Mouse (Mus musculus) stomach, embryonic 14.5 days (tissue): ENCODE measurements around the gene Olfr1311. TPM values are rescaled to one million over a fixed set of nuclear protein-coding genes. Genes with fewer than 3 reads are reported as not detected.
"Not testable (repeated sequence)": the region's sequence is repeated elsewhere in the genome, so short reads cannot be mapped to it uniquely, and the experiment has no call there.

Source experiments
- ATAC-seq: fragments of 200-750 bp; cut with Nextera tagmentation; 2 replicates; pipeline ENCODE4 v1.8.0; 2017; ENCODE audit warnings: low read depth, moderate TSS enrichment; ENCODE audit not compliant: insufficient number of reproducible peaks, insufficient read depth, low FRiP score
- H3K27ac ChIP-seq: fragments of 300-500 bp; sonication (generic); 2 replicates; pipeline ENCODE4 v1.5.1; 2014; ENCODE audit warnings: mild to moderate bottlenecking, low read length, moderate library complexity, mixed read lengths
- H3K27me3 ChIP-seq: fragments of 300-500 bp; sonication (generic); 2 replicates; pipeline ENCODE4 v1.6.1; 2014; ENCODE audit warnings: low read length, control low read depth, mixed read lengths; ENCODE audit not compliant: control insufficient read depth, insufficient read depth
- H3K36me3 ChIP-seq: fragments of 300-500 bp; sonication (generic); 2 replicates; pipeline ENCODE4 v1.6.1; 2014; ENCODE audit warnings: mild to moderate bottlenecking, control low read depth, low read length, moderate library complexity, mixed read lengths; ENCODE audit not compliant: control insufficient read depth, insufficient read depth
- H3K4me1 ChIP-seq: fragments of 300-500 bp; sonication (generic); 2 replicates; pipeline ENCODE4 v1.6.1; 2014; ENCODE audit warnings: low read length, control low read depth, mixed read lengths; ENCODE audit not compliant: control insufficient read depth, insufficient read depth
- H3K4me2 ChIP-seq: fragments of 300-500 bp; sonication (generic); replicated peaks from 2 replicates; pipeline ENCODE4 v1.6.1; 2014; ENCODE audit warnings: low read depth, low read length, control low read depth
- H3K4me3 ChIP-seq: fragments of 300-500 bp; sonication (generic); 2 replicates; pipeline ENCODE4 v1.5.1; 2014; ENCODE audit warnings: low read depth, low read length, control low read depth
- H3K9ac ChIP-seq: fragments of 300-500 bp; sonication (generic); replicated peaks from 2 replicates; pipeline ENCODE4 v1.6.1; 2014; ENCODE audit warnings: low read depth, mild to moderate bottlenecking, control low read depth, low read length, moderate library complexity, mixed read lengths
- H3K9me3 ChIP-seq: fragments of 300-500 bp; sonication (generic); 2 replicates; pipeline ENCODE4 v1.6.1; 2016; ENCODE audit warnings: low read depth, low read length, control low read depth; ENCODE audit not compliant: control insufficient read depth
- WGBS: fragments of 180-500 bp; shearing (Covaris S2); extraction: QIAGEN DNeasy Blood & Tissue Kit; methylation state at CpG from one replicate; pipeline ENCODE4 v1.1.7; 2014; 5-methylcytosine and 5-hydroxymethylcytosine counted together
- polyA plus RNA-seq: library from polyadenylated mRNA; unstranded; fragments of >200 nt; fragmentation: Nextera tagmentation; extraction: Ambion mirVana; gene quantifications from 2 replicates; pipeline ENCODE4 v1.2.1, GENCODE M21; 2014

Gene Olfr1311
- polyA plus RNA-seq, result not detected in 2 replicates

- Histone ChIP-seq H3K27ac (no peak within 1 kb of the TSS), H3K9me3 (no peaks in the 10 kb centered on the region), H3K4me2 (no peak within 1 kb of the TSS), H3K36me3 (no peaks in the 10 kb centered on the region), H3K4me1 (no peaks in the 10 kb centered on the region), H3K27me3 (no peaks in the 10 kb centered on the region), H3K9ac (no peak within 1 kb of the TSS), H3K4me3 (no peak within 1 kb of the TSS)
- no peak for ATAC-seq
- WGBS, result 91% methylated on average over 2 of the region's 2 CpGs
These were observed at the start of gene Olfr1311 for GRCm38 (mm10) chr2:112024312-112024711. Olfr1311 (minus strand) TSS chr2:112024412.

GRCm38 (mm10) chr2:112050138-112050537 is 25.9 kb upstream of the Olfr1311 start, which contains the start of gene Olfr1312:
Olfr1312 (minus strand) TSS chr2:112050238.
- H3K4me1 ChIP-seq, result no peaks in the 10 kb centered on the region
- H3K27ac ChIP-seq, result no peak within 1 kb of the TSS
- H3K4me3 ChIP-seq, result no peak within 1 kb of the TSS
- 30% methylated on average over 1 of the region's 1 CpGs for WGBS
- no peaks in the 10 kb centered on the region for H3K27me3 ChIP-seq
- no peak within 1 kb of the TSS for H3K4me2 ChIP-seq
- no peaks in the 10 kb centered on the region for H3K9me3 ChIP-seq
- H3K9ac ChIP-seq, result no peak within 1 kb of the TSS
- no peaks in the 10 kb centered on the region for H3K36me3 ChIP-seq
- ATAC-seq, result no peak

GRCm38 (mm10) chr2:112026971-112027370 is 2.8 kb upstream of the Olfr1311 start:
- ATAC-seq, H3K27me3 ChIP-seq, H3K36me3 ChIP-seq, H3K27ac ChIP-seq, H3K9ac ChIP-seq, H3K4me1 ChIP-seq, H3K9me3 ChIP-seq, H3K4me2 ChIP-seq, H3K4me3 ChIP-seq: not testable (repeated sequence)
- WGBS, result 43% methylated on average over 6 of the region's 6 CpGs

GRCm38 (mm10) chr2:112014900-112015299 is 9.3 kb downstream of the Olfr1311 start:
- WGBS, result 85% methylated on average over 3 of the region's 3 CpGs
- no peaks in the 10 kb centered on the region for H3K36me3 ChIP-seq
- H3K27me3 ChIP-seq, result no peaks in the 10 kb centered on the region
- no peak overlapping the region for H3K27ac ChIP-seq
- H3K4me1 ChIP-seq, result no peaks in the 10 kb centered on the region
- no peak for ATAC-seq
- H3K9ac ChIP-seq, result no peak overlapping the region
- H3K9me3 ChIP-seq, result no peaks in the 10 kb centered on the region
- no peak overlapping the region for H3K4me3 ChIP-seq
- H3K4me2 ChIP-seq, result no peak overlapping the region

- no peaks in the 10 kb centered on the region for H3K27me3 ChIP-seq
- no peak within 1 kb of the TSS for H3K9ac ChIP-seq
- no peak for ATAC-seq
- H3K4me1 ChIP-seq, result no peaks in the 10 kb centered on the region
- H3K4me2 ChIP-seq, result no peak within 1 kb of the TSS
- H3K9me3 ChIP-seq, result no peaks in the 10 kb centered on the region
- no peak within 1 kb of the TSS for H3K27ac ChIP-seq
- no peaks in the 10 kb centered on the region for H3K36me3 ChIP-seq
- H3K4me3 ChIP-seq, result no peak within 1 kb of the TSS
These were observed 11.6 kb downstream of the Olfr1311 start, which contains the start of gene Olfr1310 for GRCm38 (mm10) chr2:112012608-112013007. Olfr1310 (minus strand) TSS chr2:112012708.

- ATAC-seq, result no peak
- Histone ChIP-seq H3K36me3 (no peaks in the 10 kb centered on the region), H3K9ac (no peak within 1 kb of the TSS), H3K27ac (no peak within 1 kb of the TSS), H3K4me1 (no peaks in the 10 kb centered on the region), H3K4me2 (no peak within 1 kb of the TSS), H3K4me3 (no peak within 1 kb of the TSS), H3K27me3 (no peaks in the 10 kb centered on the region), H3K9me3 (no peaks in the 10 kb centered on the region)
- 73% methylated on average over 1 of the region's 1 CpGs for WGBS
These were observed 34.0 kb downstream of the Olfr1311 start, which contains the start of gene Olfr1309 for GRCm38 (mm10) chr2:111990181-111990580. Olfr1309 (minus strand) TSS chr2:111990281.

Other genes starting within 250 kb of the Olfr1311 start
- gene Olfr1302, start 247.0 kb downstream of the Olfr1311 start, polyA plus RNA-seq, result not detected in 2 replicates
- not detected in 2 replicates for gene Olfr1303, start 204.1 kb downstream of the Olfr1311 start, polyA plus RNA-seq
- gene Olfr1305, start 147.3 kb downstream of the Olfr1311 start, polyA plus RNA-seq, result not detected in 2 replicates
- gene Olfr1306, start 108.1 kb downstream of the Olfr1311 start, polyA plus RNA-seq, result not detected in 2 replicates
- gene Olfr1307, start 75.0 kb downstream of the Olfr1311 start, polyA plus RNA-seq, result not detected in 2 replicates
- not detected in 2 replicates for gene Olfr1308, start 59.5 kb downstream of the Olfr1311 start, polyA plus RNA-seq
- gene Olfr1309, start 34.1 kb downstream of the Olfr1311 start, polyA plus RNA-seq, result not detected in 2 replicates
- gene Olfr1310, start 11.7 kb downstream of the Olfr1311 start, polyA plus RNA-seq, result not detected in 2 replicates
- gene Olfr1312, start 25.8 kb upstream of the Olfr1311 start, polyA plus RNA-seq, result not detected in 2 replicates
- not detected in 2 replicates for gene Olfr1313, start 53.4 kb upstream of the Olfr1311 start, polyA plus RNA-seq
- gene Olfr1314, start 72.4 kb upstream of the Olfr1311 start, polyA plus RNA-seq, result not detected in 2 replicates
- not detected in 2 replicates for gene Olfr1315-ps1, start 91.0 kb upstream of the Olfr1311 start, polyA plus RNA-seq
- gene Olfr1316, start 110.6 kb upstream of the Olfr1311 start, polyA plus RNA-seq, result not detected in 2 replicates
- gene Olfr1317, start 115.9 kb upstream of the Olfr1311 start, polyA plus RNA-seq, result not detected in 2 replicates
- not detected in 2 replicates for gene Olfr1318, start 129.8 kb upstream of the Olfr1311 start, polyA plus RNA-seq
- gene Lpcat4, start 215.1 kb upstream of the Olfr1311 start, polyA plus RNA-seq, result 23.0 and 26.4 TPM in 2 replicates
- gene Nutm1, start 234.9 kb upstream of the Olfr1311 start, polyA plus RNA-seq, result not detected in 2 replicates
- gene Nop10, start 237.5 kb upstream of the Olfr1311 start, polyA plus RNA-seq, result 197 and 199 TPM in 2 replicates
- 18.9 and 19.9 TPM in 2 replicates for gene Slc12a6, start 241.4 kb upstream of the Olfr1311 start, polyA plus RNA-seq
- not detected in 2 replicates for gene Gm21985, start 241.9 kb upstream of the Olfr1311 start, polyA plus RNA-seq